Mouse (Mus musculus): ENCODE measurements around the gene Arid4a. TPM values are rescaled to one million over a fixed set of nuclear protein-coding genes. Genes with fewer than 3 reads are reported as not detected.
"Not testable (repeated sequence)": the region's sequence is repeated elsewhere in the genome, so short reads cannot be mapped to it uniquely, and the experiment has no call there.

Gene Arid4a
- total RNA-seq, 2 experiments from 2014 or later, result 8.4 to 8.5 TPM

- intact Hi-C loops (cut with DNase I; ENCODE audit: low total_unique reads), result no loop called here
- DNase-seq, result no peak
Measured at GRCm38 (mm10) chr12:71048561-71048960, 32.8 kb downstream of the Arid4a start.

GRCm38 (mm10) chr12:71049596-71050265, 33.9 kb downstream of the Arid4a start:
- DNase-seq, result no peak
- intact Hi-C loops (cut with DNase I; ENCODE audit: low total_unique reads), result no loop called here

- intact Hi-C loops (cut with DNase I; ENCODE audit: low total_unique reads), result no loop called here
- peak; percentile 14 for DNase-seq
Measured at GRCm38 (mm10) chr12:71051079-71051478, 35.3 kb downstream of the Arid4a start.

DNA sequence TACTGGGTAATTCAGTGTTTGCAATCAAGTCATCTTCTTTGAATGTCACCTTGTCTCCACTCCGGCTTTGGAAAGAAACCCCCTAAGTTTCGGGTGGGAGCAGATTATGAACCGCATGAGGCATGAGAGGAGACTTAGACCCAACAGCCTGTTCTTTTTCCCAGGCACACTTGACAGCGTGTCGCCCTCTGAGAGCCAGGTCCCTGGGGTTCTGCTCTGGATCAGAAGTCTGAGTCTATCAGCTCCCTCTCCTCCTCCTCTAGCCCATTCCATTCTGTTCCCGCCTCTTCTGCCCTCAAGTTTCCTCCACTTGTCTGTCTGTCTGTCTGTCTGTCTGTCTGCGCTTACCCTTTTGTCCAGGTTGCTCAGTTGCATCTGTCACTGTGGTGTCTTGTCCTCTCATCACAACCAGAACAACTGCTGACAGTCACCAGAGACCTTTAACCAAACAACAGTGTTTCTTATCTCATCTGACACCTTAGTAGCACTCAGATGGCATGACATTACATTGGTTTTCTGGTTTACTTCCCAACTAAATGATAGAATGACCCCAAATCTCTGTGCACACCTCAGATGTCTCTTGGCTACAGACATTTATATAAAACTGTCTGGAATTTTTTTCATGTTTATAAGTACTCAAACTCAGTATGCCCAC, 36.7 kb downstream of the Arid4a start:
- intact Hi-C loops (cut with DNase I; ENCODE audit: low total_unique reads), result no loop called here
- DNase-seq, result no peak

GRCm38 (mm10) chr12:71053031-71053430, 37.2 kb downstream of the Arid4a start:
- intact Hi-C loops (cut with DNase I; ENCODE audit: low total_unique reads), result no loop called here
- DNase-seq, result no peak

DNA sequence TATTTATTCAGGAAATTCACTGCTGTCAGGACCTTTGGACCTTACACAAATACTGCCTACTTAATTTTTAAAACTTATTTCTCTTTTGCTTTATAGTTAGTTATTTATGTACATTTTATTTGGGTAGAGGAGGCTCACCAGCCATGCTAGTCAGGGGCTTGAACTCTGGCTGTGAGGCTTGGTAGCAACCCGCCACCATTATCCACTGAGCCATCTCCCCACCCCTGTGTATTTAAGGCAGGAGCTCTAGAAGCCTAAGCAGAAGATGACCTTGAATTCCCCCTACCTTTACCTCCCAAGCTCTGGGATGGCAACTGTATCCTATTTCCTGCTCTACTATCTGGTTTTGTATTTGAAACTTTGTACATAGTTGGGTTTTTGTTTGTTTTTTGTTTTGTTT, 37.7 kb downstream of the Arid4a start:
- DNase-seq, result no peak
- intact Hi-C loops (cut with DNase I; ENCODE audit: low total_unique reads), result no loop called here

DNA sequence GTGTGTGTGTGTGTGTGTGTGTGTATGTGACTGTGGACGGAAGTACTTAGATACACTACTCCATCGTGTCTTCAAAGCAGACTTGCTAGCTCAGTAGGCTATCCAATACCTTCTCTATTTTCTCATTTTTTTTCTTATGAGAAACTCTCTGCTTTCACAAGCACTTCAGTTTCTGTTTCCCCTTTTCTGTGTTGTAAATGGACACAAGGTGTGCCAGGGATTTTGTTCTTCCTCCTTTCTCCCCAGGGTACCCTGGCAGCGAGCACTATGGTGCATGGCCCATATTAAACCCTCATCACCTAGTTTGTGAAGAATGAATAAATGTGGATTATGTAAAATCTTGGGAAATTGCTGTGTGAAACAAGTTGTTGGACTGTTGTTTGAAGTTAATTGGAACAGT, 39.7 kb downstream of the Arid4a start:
- no peak for DNase-seq
- intact Hi-C loops (cut with DNase I; ENCODE audit: low total_unique reads), result no loop called here

- intact Hi-C loops (cut with DNase I; ENCODE audit: low total_unique reads), result no loop called here
- no peak for DNase-seq
Measured at GRCm38 (mm10) chr12:71059741-71060140, 44.0 kb downstream of the Arid4a start.

- DNase-seq, result no peak
- intact Hi-C loops (cut with DNase I; ENCODE audit: low total_unique reads), result no loop called here
Measured at GRCm38 (mm10) chr12:71069846-71070245, 54.1 kb downstream of the Arid4a start.

- no peak for DNase-seq
- intact Hi-C loops (cut with DNase I; ENCODE audit: low total_unique reads), result no loop called here
Measured at GRCm38 (mm10) chr12:71072048-71072447, 56.3 kb downstream of the Arid4a start.

GRCm38 (mm10) chr12:71073113-71073730, 57.4 kb downstream of the Arid4a start:
- intact Hi-C loops (cut with DNase I; ENCODE audit: low total_unique reads), result no loop called here
- DNase-seq, result no peak

GRCm38 (mm10) chr12:71086331-71086730, 70.5 kb downstream of the Arid4a start:
- no peak for DNase-seq
- intact Hi-C loops (cut with DNase I; ENCODE audit: low total_unique reads), result no loop called here

DNA sequence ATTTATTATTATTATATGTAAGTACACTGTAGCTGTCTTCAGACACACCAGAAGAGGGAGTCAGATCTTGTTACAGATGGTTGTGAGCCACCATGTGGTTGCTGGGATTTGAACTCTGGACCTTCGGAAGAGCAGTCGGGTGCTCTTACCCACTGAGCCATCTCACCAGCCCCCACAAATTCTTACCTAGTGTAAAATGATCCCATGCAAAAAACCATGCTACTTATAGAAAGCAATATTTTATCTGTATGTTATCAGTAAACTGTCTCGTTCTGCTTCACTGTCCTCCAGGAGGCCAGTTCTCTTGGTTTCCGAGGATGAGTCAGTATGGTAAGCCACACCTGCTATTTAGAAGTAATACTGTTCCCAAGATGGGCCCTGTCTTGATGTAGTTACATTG, 88.5 kb downstream of the Arid4a start:
- intact Hi-C loops (cut with DNase I; ENCODE audit: low total_unique reads); DNase-seq: not testable (repeated sequence)

GRCm38 (mm10) chr12:71107216-71107771, 91.5 kb downstream of the Arid4a start:
- no peak for DNase-seq
- intact Hi-C loops (cut with DNase I; ENCODE audit: low total_unique reads), result no loop called here

- intact Hi-C loops (cut with DNase I; ENCODE audit: low total_unique reads), result no loop called here
- peak; percentile 11 for DNase-seq
Measured at GRCm38 (mm10) chr12:71111331-71111730, 95.5 kb downstream of the Arid4a start, which contains the start of gene Tomm20l. Tomm20l (plus strand) TSS chr12:71111428.

- intact Hi-C loops (cut with DNase I; ENCODE audit: low total_unique reads), result no loop called here
- DNase-seq, result no peak
Measured at GRCm38 (mm10) chr12:71113074-71113473, 97.3 kb downstream of the Arid4a start.

DNA sequence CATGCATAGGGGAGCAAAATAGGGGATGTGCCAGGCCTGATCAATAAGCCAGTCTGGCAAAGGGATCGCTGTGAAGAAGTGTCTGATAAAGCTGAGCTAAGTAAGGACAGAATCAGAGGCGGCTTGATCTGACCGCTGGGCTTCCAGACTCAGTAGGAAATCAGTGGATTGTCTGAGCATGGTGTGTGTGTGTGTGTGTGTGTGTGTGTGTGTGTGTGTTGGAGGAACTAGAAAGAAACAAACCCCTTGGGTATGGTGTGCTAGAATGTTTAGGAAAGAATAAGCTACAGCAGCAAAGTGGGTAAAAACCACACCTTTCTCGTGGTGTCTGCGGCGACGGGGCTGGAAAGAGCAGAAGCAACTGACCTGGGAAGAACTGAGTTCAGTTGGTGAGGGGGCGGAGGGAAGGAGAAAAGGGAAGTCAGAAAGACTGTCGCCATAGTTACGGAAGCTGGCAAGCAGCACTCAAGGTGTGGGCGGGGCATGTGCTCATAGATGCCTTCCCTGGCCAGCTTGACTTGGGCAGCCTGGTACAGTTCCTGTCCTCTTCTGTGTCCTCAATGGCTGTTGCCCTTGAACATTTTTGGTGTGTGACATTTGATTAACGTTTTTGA, 98.0 kb downstream of the Arid4a start:
- DNase-seq, result peak; percentile 10

DNA sequence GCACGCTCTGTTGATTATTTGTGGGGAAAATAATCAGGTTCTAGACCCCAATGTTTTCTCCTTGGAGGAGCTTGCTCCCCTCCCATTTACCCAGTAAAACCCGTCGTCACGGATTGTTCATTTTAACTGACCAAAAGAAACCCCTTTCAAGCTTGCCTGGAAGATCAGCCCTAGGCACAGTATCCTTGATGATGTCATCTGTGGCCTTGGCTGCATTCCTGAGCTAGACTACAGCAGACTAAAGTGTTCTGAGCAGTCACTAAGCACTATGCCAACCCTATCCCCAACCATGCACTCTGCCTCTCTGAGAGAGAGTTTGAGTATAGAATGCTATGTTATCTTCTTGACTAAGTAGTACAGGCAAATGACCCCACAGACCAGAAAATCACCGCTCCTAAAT, 100.6 kb downstream of the Arid4a start:
- intact Hi-C loops (cut with DNase I; ENCODE audit: low total_unique reads), result no loop called here
- DNase-seq, result no peak

More for the DNA sequence above, 98.0 kb downstream of the Arid4a start:
- intact Hi-C loops (cut with DNase I; ENCODE audit: low total_unique reads), result no loop called here

- intact Hi-C loops (cut with DNase I; ENCODE audit: low total_unique reads), result no loop called here
- DNase-seq, result no peak
Measured at GRCm38 (mm10) chr12:71122731-71123130, 106.9 kb downstream of the Arid4a start.

- intact Hi-C loops (cut with DNase I; ENCODE audit: low total_unique reads), result no loop called here
- DNase-seq, result no peak
Measured at GRCm38 (mm10) chr12:71123286-71123685, 107.5 kb downstream of the Arid4a start.
